Mouse (Mus musculus) liver, adult 2 months (tissue): ENCODE data around the gene Gm20509.

Source experiments
- CTCF ChIP-seq: fragments of 200-500 bp; IDR thresholded peaks from 2 replicates; pipeline ENCODE4 v1.5.1; 2011; ENCODE audit warnings: low read depth, low read length, control low read depth
- POLR2A ChIP-seq: fragments of 200-500 bp; IDR thresholded peaks from 2 replicates; pipeline ENCODE4 v1.6.1; 2011; ENCODE audit warnings: low read length, control low read depth; ENCODE audit not compliant: insufficient read depth; ENCODE audit errors: extremely low read depth

- no peak for TF ChIP-seq CTCF
- no peak for TF ChIP-seq POLR2A
Measured at GRCm38 (mm10) chr9:73157968-73158367, 55.7 kb downstream of the Gm20509 start.
